Mouse (Mus musculus): ENCODE measurements around the gene Tbxas1. TPM values are rescaled to one million over a fixed set of nuclear protein-coding genes. Genes with fewer than 3 reads are reported as not detected.

Tbxas1 gene
- total RNA-seq (2017): 22.3 TPM in 2 replicates

DNA sequence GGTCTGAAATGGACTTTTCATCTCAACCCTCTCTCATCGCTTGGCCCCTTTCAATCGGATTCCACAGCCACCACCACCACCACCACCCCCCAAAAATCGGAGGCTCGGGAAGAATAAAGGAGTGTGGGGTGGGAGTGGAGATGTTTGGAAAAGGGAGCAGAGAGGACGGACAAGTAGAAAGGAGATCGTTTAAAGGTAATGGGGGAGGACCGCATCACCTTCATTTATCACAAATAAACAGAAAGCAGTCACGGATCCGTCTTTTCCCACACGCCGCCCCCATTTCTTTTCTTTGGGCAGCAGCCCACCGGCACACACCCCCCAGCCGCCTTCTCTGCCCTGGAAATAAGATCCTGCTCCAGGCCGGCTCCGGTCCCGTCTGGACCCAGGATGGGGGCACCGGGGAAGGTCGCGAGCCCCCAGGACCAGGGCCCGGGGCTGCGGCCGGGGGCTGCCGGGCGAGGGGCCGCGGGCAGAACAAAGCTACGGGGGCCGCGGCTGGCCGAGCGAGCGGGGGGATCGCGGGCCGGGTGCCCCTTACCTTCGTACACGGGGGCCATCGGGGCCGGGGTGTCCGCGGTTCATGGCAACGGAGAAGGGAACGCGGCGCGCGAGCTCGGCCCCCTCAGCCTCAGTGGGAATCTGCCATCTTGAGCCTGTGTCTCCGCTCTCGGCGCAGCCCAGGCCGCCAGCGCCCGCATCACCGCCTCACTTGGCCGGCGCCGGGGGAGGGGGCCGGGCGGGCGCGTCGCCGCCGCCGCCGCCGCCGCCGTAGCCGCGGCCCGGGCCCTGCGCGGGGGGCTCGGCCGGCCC, at the start of gene Tbxas1:
Tbxas1 (plus strand) TSS at position 147 of the 813 bp plus-strand sequence.
- no peak for ATAC-seq (ENCODE audit: extremely low read depth, insufficient number of reproducible peaks, low FRiP score, poor library complexity, severe bottlenecking)

DNA sequence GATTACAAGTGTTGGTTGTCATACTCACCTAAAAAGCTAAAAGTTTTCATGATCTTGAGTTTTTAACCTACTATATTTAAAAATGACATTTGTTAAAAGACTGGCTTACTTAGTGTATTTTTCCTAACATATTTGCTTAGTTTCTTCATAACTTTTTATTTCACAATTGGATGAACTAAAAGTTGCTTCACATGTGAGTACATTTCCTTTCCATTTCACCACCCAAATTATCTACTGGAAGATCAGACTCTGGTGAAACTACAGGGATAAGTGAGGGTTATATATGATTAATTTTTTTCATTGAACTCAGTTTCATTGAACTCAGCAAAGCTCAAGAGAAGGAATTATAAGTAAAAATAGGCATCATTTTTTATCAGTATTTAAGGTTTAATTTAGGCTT, 49.3 kb upstream of the Tbxas1 start:
- no peak for ATAC-seq (ENCODE audit: extremely low read depth, insufficient number of reproducible peaks, low FRiP score, poor library complexity, severe bottlenecking)

DNA sequence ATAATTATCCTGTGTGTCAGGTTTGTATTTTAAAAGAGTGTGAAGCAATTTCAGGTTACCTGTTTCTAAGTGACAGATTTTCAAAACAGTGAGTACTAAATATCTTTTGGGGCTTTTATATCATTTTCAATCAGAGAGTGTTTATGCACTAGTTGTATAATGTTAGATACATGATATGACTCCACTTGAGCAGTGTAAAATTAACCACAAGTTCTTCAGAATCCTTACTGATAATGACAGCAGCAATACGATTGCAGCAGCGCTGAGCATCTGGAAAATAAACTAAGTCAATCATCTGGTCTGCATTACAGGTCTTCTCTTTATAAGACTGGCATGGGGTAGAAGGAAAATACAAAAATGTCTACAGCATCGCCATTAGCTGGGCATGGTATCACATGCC, 48.3 kb upstream of the Tbxas1 start:
- ATAC-seq (ENCODE audit: extremely low read depth, insufficient number of reproducible peaks, low FRiP score, poor library complexity, severe bottlenecking): no peak

DNA sequence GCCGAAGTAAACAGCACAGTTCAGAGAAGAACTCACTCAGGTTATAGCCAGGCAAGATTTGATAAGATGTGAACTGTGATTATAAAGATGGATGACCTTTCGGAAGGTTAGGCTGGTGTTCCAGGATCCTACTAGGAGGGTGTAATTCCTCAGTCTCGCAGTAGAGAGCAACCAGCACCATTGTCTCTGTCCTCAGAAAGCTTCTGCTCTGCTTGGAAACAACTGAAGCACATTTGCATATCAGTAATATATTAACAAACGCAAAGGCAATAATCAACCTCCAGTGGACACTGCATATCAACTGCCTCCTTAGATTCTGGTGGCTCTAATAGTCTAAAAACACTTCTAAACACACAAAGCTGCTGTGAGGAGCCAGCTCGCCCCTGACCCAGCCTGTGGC, 47.8 kb upstream of the Tbxas1 start:
- no peak for ATAC-seq (ENCODE audit: extremely low read depth, insufficient number of reproducible peaks, low FRiP score, poor library complexity, severe bottlenecking)

DNA sequence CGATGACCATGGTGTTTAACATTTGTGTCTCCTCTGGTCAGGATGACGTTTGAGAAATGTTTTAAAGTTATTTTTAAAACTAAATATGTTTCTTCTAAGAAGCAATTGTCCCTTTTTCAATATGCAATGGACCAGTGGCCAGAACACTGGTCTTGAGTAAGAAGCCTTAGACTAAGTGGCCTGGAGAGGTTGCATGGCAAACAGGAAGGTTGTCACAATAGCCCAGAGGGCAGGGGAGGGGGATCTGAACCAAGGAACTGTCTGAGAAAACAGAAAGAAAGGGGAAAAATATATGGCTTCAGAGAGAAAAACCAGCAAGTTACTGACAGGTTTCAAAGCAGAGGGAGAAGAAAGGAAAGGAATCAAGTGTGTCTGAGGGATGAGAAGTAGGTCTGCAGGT, 47.0 kb upstream of the Tbxas1 start:
- ATAC-seq (ENCODE audit: extremely low read depth, insufficient number of reproducible peaks, low FRiP score, poor library complexity, severe bottlenecking): no peak

DNA sequence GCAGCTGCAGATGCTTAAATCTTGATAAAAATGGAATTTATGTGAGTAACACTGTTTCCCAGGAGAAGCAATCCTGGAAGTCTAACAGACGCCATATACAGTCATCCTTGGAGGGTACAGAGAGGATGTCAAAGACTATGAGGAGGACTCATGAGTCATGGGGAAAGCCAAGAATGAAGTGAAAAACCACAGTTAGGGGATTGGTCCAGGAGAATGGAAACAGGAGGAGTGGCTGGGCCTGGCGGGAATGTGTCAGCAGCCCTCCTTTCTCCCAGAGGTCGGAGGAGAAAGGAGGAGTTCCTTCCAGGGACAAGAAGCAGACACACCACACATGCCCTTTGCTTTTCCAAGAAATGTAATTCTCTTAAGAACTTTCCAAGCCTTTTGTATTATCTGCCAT, 45.8 kb upstream of the Tbxas1 start:
- ATAC-seq (ENCODE audit: extremely low read depth, insufficient number of reproducible peaks, low FRiP score, poor library complexity, severe bottlenecking): no peak

DNA sequence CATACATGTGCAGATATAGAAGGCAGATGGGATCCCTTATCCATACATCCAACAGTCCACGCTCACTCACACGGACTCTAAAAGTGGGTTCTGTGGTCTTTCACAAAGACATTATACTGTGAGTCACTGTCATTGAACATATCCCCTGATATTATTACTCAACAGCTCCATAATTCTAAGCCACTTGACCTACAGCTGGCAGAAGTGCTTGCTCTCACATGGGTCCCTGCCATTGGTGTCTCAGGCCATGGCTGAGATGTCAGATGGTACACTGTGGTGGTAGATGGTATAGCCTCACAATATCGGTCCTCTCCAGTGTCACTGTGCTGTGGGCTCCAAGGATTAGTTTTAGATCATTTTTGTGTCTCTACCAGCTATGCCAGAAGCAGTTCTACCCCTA, 41.5 kb upstream of the Tbxas1 start:
- no peak for ATAC-seq (ENCODE audit: extremely low read depth, insufficient number of reproducible peaks, low FRiP score, poor library complexity, severe bottlenecking)

DNA sequence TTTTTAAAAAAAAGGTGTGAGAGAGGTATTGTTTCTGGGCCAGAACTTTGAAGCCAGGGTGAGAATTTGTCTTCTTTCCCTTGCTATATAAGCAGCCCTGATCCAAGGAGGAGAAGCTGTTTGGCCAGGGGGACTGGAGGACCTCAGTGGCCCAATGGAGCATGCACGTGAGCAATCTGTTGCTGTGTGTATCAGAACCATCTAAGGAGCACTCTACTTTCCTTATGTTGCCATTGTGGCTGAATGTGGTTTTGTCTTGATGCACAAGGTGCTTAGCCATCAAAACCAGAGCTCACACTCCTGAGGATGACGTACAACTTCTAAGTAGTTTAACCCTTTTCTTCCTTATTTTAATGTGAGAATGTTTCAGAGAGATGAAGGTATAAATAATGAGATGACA, 40.5 kb upstream of the Tbxas1 start:
- ATAC-seq (ENCODE audit: extremely low read depth, insufficient number of reproducible peaks, low FRiP score, poor library complexity, severe bottlenecking): no peak

DNA sequence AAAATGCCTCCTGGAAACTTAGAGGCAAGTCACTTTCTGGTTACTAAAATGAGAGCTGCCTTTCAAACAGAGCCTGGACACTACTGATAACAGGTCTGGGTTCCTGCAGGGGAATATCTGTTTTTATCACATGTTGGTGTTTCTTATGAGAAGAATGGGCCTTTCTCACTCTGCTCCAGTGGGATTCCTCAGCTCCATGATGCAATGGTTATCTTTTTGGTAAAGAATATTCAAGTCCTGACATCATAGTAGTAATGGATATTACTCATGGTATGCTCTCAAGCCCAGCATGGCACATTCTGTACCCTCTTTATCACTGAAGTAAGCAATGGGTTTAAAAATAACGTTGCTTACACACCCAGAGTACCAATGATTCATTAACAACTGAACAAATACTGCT, 40.0 kb upstream of the Tbxas1 start:
- ATAC-seq (ENCODE audit: extremely low read depth, insufficient number of reproducible peaks, low FRiP score, poor library complexity, severe bottlenecking): no peak

DNA sequence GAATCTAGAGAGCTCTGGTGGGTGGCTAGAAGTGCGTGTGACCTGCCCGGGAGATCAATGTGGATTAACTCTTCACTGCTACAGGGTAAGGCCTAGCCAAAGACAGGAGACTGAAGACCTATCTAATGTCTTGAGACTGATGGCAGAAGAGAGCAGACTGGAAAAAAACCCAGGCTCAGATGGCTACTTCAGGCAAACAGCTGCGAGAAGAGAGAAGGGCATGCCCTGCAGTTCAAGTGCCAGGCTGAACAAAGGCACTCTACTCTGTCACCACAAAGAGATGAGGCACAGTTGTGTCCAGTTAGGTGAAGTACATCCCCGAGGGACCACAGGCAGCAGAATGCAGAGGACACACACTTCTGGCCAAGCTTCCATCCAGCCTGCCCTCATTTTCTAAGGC, 37.1 kb upstream of the Tbxas1 start:
- no peak for ATAC-seq (ENCODE audit: extremely low read depth, insufficient number of reproducible peaks, low FRiP score, poor library complexity, severe bottlenecking)

DNA sequence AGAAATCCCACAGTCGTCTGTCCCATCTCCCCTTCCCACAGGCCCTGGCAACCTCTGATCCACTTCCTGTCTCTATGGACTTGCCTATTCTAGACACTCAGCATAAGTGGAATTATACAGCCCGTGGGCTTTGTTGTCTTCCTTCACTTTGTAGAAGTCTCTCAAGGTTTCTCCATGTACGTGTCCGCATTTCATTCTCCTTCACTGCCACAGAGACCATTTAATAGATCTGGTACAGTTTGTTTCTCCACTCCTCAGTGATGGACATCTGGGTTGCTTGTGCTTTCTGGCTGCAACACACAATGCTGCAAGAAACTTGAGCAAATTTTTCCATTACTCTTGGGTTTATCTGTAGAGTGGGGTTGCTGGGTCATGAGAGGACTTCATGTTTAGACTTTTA, 35.3 kb upstream of the Tbxas1 start:
- ATAC-seq (ENCODE audit: extremely low read depth, insufficient number of reproducible peaks, low FRiP score, poor library complexity, severe bottlenecking): no peak

DNA sequence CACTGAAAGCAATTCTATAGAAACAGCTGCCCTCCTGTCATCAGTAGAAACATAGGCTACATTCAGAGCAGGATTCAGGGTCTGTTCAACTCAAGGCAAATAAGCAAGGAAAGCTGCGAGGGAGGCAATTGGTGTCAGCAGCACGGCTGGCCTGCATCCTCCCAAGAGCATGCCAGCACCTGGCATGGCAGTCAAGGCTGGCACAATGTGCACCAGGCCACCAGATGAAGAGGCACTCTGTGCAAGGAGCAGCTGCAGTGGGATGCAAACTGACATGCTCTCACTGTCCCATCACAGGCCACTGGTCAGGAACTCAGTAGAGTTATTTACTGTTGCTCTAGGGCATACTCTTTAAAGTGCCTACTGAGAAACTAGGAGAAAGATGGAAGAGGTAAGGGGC, 34.8 kb upstream of the Tbxas1 start:
- ATAC-seq (ENCODE audit: extremely low read depth, insufficient number of reproducible peaks, low FRiP score, poor library complexity, severe bottlenecking): no peak

DNA sequence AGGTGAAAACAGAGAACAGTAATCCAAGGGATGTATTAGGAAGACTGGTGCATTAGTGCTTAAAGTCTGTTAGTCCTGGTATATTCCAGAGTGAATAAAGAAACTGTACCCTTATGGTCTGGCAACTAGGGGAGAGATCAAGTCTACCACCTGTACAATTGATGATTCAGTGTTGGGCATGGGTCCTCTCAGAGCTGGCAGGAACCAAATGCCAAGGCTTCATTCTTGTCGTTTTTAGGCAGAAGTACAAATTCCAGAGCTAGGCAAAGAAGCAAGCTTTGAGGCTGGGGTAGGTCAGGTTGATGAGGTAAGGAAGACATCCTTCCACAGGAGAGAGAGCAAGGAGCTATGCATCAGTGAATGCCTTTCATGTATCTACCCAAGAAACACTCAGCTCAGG, 34.4 kb upstream of the Tbxas1 start:
- no peak for ATAC-seq (ENCODE audit: extremely low read depth, insufficient number of reproducible peaks, low FRiP score, poor library complexity, severe bottlenecking)

DNA sequence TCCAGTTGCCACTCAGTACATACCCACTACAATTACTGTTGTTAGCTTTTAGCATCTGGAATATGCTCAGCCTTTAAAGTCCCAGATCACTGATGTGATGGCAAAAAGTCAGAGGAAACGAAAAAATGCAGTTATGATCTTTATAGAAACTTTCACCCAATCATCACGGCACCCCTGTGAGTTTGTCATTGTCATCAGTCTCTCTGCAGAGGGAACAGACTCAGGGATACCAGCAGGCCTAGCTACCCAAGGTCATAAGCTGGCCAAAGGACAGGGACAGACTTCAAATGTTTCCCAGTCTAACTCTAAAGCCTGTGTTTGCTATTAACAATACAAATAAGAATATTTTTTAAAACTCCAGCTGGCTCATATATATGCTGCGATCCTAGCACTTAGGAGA, 33.7 kb upstream of the Tbxas1 start:
- no peak for ATAC-seq (ENCODE audit: extremely low read depth, insufficient number of reproducible peaks, low FRiP score, poor library complexity, severe bottlenecking)

DNA sequence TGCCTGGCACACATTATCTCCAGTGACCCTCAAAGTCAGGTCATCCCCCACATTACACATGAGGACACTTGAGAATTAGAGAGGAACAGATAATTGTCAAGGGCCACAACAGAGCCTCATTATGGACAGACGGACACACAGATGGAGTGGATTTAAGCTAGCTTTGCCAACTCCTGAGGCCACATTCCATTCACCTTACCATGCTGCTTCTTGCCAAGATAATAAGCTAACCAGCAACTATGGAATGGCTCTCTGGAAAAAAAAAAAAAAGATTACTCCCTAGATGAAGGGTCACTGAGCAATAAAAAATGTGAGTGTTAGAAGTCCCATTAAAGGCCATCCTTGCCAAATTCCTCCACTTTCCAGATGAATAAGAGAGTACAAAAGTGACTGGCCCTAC, 30.1 kb upstream of the Tbxas1 start:
- ATAC-seq (ENCODE audit: extremely low read depth, insufficient number of reproducible peaks, low FRiP score, poor library complexity, severe bottlenecking): no peak

DNA sequence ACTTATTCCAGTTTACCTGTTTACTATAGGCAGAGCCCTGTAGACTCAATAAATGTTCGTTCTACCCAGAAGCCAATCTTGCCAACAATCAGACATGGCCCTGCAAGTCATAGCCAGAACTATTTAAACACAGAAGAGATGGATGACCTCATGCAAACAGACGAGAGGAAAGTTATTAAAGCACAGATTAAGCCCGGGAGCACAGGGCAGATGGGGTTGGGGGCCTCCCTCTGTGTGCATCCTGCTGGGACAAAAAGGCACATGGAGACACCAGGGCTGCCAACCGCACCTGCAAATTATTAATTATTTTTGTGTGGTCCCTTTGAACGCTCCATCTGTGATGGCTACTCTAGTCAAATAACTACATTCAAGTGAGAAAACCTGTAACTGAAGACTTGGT, 29.3 kb upstream of the Tbxas1 start:
- ATAC-seq (ENCODE audit: extremely low read depth, insufficient number of reproducible peaks, low FRiP score, poor library complexity, severe bottlenecking): no peak

DNA sequence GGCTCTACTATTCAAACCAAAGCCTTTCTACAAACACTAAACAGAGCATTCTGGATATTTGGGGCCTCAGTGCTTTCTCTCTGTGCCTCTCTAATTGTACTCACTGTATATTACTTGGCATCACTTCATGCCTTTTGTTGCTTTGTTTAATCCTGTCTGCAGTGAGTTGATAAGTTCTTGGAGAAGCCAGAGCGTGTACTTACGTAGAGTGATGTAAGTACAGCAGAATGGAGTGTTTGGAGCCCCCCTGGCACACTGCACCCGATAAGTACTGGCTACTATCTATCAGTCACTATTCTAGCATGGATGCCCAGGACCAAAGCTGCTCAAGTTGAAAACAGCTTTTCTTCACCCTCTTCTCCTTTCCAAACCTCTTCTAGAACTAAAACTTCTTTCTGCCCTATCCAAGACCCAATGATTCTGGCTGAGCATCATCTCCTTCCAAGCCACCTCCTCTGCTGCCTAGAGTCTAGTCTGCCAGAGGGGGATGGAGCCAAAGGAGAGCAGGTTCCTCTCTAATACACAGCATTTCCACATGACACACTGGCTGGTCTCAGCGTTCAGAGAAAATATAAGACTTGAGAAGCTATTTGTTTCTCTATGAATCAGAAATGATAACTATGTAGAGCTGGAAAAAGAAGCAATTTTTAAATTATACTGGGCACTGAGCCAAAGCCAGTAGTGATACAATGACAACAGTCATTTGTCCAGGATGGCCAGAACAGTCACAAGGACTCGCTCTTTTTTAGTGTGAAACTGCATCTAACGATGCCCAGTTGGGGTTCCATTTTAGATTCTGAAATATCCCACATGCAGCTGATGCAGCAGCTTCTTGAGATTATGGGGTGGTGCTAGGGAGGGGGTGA, 28.6 kb upstream of the Tbxas1 start:
- ATAC-seq (ENCODE audit: extremely low read depth, insufficient number of reproducible peaks, low FRiP score, poor library complexity, severe bottlenecking): no peak

DNA sequence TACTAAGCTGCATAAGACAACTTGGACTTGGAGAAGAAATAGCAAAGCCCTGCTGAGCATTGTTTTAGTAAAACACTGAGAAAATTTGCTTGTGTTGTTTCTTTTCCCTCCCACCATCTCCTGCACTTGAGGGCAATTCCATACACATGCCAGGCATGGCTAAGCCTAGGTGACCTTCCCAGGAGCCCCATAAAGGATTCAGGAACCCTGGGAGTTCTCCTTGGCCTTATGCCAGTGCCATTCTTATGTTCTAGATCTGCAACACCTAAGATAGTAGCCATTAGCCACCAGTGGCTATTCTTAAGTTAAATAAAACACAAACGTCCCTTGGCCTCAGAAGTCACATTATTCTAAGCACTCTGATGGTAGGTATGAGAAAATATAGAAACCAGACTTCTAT, 27.8 kb upstream of the Tbxas1 start:
- no peak for ATAC-seq (ENCODE audit: extremely low read depth, insufficient number of reproducible peaks, low FRiP score, poor library complexity, severe bottlenecking)

DNA sequence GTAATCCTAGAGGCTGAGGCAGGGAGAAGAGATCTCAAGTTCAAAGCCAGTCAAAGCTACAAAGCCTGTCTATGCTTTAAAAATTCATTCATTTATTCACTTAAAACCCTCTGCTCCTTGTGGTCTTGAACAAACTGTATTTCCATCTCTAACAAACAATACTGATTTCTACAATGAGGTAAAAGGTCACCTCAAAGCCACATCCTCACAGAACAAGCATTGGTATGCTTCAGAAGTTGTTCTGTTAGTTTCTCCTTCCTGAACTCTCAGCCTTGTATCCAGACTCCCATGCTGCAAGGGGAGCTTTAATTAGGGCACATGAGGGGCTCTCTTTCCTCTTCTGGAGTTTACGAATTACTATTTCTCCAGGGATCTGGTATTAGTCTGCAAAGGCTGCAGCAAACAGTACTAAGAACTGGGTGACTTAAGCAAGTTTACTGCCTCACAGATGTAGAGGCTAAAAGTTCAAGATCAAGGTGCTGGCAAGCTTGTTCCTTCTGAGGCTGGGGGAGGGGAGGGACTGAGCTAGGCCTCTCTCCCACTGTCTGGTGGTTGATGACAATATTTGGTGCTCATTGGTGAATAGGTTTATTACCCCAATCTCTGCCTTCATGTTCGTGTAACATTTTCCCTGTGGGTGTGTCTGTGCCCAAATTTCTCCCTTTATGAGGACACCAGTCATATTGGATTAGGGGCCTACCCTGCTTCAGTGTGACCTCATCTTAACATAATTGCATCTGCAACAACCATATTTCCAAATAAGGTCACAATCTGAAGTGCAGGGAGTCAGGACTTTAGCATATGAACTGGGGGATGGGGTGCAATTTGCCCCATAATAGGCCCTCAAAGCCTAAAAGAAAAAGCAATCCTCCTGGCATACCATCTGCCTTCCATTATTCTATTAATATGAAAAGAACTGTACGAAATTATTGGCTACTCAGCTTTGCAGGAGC, 27.0 kb upstream of the Tbxas1 start:
- ATAC-seq (ENCODE audit: extremely low read depth, insufficient number of reproducible peaks, low FRiP score, poor library complexity, severe bottlenecking): no peak

All from neutrophil, adult 5-6 weeks (primary cell).